Mouse (Mus musculus): ENCODE results near the gene Myo16. TPM values are rescaled to one million over a fixed set of nuclear protein-coding genes. Genes with fewer than 3 reads are reported as not detected.

Gene Myo16
- total and polyA plus RNA-seq, 3 experiments = not detected

DNA sequence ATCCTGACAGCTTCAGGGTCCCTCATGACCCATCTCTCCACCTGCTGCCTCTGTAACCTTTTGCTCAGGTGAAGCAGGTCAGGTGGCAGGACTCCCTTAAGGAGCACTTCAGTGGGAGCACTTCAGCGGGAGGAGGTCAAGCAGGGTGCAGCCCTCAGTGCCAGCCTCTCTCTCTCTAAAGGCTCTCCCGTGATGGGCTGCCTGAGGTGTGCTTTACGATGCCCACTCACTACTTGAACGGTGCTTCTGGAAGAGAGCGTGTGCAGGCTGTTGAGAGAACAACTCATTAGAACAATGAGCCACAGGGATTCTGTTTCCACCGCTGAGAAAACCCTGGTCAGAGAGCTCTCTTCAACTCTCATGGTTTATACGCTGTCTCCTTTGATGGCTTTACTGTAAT, 241.4 kb downstream of the Myo16 start:
- H3K36me3 ChIP-seq (ENCODE audit: control insufficient read depth in 1 of 2, insufficient read depth in 2 of 2, low read length in 2 of 2) = no peaks in the 10 kb centered on the region
- no peak overlapping the region for H3K9ac ChIP-seq (ENCODE audit: control insufficient read depth, low read depth, low read length, poor library complexity, severe bottlenecking)
- DNase-seq (ENCODE audit: low read depth, low spot score) = no peak
- H3K27ac ChIP-seq (ENCODE audit: control insufficient read depth, low read depth, low read length) = no peak overlapping the region
- H3K79me2 ChIP-seq (ENCODE audit: control insufficient read depth, insufficient read depth, low read length, poor library complexity) = no peaks in the 10 kb centered on the region
- no peaks in the 10 kb centered on the region for H3K9me3 ChIP-seq (replicated peaks; ENCODE audit: insufficient read depth, low read length)
- H3K4me1 ChIP-seq (ENCODE audit: control insufficient read depth in 1 of 2, insufficient read depth in 2 of 2, low read length in 2 of 2) = no peaks in the 10 kb centered on the region
- no peak for TF ChIP-seq MAZ (IDR thresholded peaks at IDR 0.05; ENCODE audit: low read depth, low read length)
- TF ChIP-seq POLR2AphosphoS5 (IDR thresholded peaks at IDR 0.05; ENCODE audit: borderline replicate concordance, low read depth, low read length) = no peak
- TF ChIP-seq RAD21 (IDR thresholded peaks at IDR 0.05; ENCODE audit: low read depth, low read length) = no peak
- TF ChIP-seq MEF2A (IDR thresholded peaks at IDR 0.05; ENCODE audit: extremely low read depth, insufficient replicate concordance, low read depth, low read length, poor library complexity, severe bottlenecking) = no peak
- no peak overlapping the region for H3K4me3 ChIP-seq (ENCODE audit: control insufficient read depth in 1 of 2, insufficient read depth in 1 of 2, low read depth in 2 of 2, low read length in 2 of 2)
- H3K27me3 ChIP-seq (ENCODE audit: control insufficient read depth in 1 of 2, insufficient read depth in 2 of 2, low read length in 2 of 2) = no peaks in the 10 kb centered on the region

DNA sequence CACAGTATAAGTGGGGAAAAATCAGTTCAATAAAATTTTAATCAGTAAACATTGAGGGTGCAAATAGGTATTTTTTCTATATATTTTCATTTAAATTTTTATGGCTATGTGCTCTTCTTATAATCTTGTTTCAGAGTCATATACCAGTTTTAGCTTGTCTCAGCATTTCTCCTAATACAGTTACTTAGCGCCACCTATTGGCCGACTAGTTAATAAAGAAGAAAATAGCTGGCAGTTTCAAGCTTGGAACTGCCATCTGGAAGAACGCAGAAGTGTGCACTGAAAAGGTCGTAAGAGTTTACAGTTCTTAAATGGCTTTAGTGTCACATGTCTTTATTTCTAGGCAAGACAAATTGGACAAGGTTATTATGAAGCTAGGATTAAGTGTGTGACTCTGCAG, 248.9 kb downstream of the Myo16 start:
- no peaks in the 10 kb centered on the region for H3K27me3 ChIP-seq (ENCODE audit: control insufficient read depth in 1 of 2, insufficient read depth in 2 of 2, low read length in 2 of 2)
- no peaks in the 10 kb centered on the region for H3K79me2 ChIP-seq (ENCODE audit: control insufficient read depth, insufficient read depth, low read length, poor library complexity)
- H3K9ac ChIP-seq (ENCODE audit: control insufficient read depth, low read depth, low read length, poor library complexity, severe bottlenecking) = no peak overlapping the region
- H3K4me1 ChIP-seq (ENCODE audit: control insufficient read depth in 1 of 2, insufficient read depth in 2 of 2, low read length in 2 of 2) = no peaks in the 10 kb centered on the region
- no peak overlapping the region for H3K27ac ChIP-seq (ENCODE audit: control insufficient read depth, low read depth, low read length)
- DNase-seq (ENCODE audit: low read depth, low spot score) = peak; percentile 60
- TF ChIP-seq EP300 (IDR thresholded peaks at IDR 0.05; ENCODE audit: low read depth in 1 of 2, low read length in 2 of 2) = no peak
- TF ChIP-seq MAFK (IDR thresholded peaks at IDR 0.05; ENCODE audit: borderline replicate concordance, low read depth, low read length) = peak; percentile 100
- no peak for TF ChIP-seq TCF12 (IDR thresholded peaks at IDR 0.05; ENCODE audit: low read depth, low read length)
- TF ChIP-seq SMC3 (IDR thresholded peaks at IDR 0.05; ENCODE audit: low read depth, low read length) = peak; percentile 64
- TF ChIP-seq RAD21 (IDR thresholded peaks at IDR 0.05; ENCODE audit: low read depth, low read length) = peak; percentile 84
- TF ChIP-seq ETS1 (IDR thresholded peaks at IDR 0.05; ENCODE audit: low read depth, low read length) = no peak
- TF ChIP-seq GABPA (IDR thresholded peaks at IDR 0.05; ENCODE audit: low read depth, low read length) = no peak
- no peak for TF ChIP-seq ELF1 (IDR thresholded peaks at IDR 0.05; ENCODE audit: low read depth, low read length)
- TF ChIP-seq E2F4 (IDR thresholded peaks at IDR 0.05; ENCODE audit: borderline replicate concordance, low read depth, low read length) = no peak
- TF ChIP-seq SIN3A (IDR thresholded peaks at IDR 0.05; ENCODE audit: low read length) = no peak
- no peak for TF ChIP-seq MEF2A (IDR thresholded peaks at IDR 0.05; ENCODE audit: extremely low read depth, insufficient replicate concordance, low read depth, low read length, poor library complexity, severe bottlenecking)
- peak; percentile 15 to 71 (median 44); a peak in 4 of 6 replicates for TF ChIP-seq CTCF (IDR thresholded peaks at IDR 0.05 in 2 of 3, conservative IDR thresholded peaks at IDR 0.05 in 1 of 3; ENCODE audit: control insufficient read depth in 1 of 3, insufficient read depth in 1 of 3, low read depth in 2 of 3, low read length in 3 of 3, poor library complexity in 1 of 3, severe bottlenecking in 1 of 3)
- TF ChIP-seq MAX (IDR thresholded peaks at IDR 0.05; ENCODE audit: low read length) = no peak
- TF ChIP-seq ZNF384 (IDR thresholded peaks at IDR 0.05; ENCODE audit: low read depth, low read length) = no peak
- TF ChIP-seq RCOR1 (IDR thresholded peaks at IDR 0.05; ENCODE audit: low read depth, low read length) = no peak
- TF ChIP-seq MYC (IDR thresholded peaks at IDR 0.05; ENCODE audit: low read depth, low read length) = no peak
- TF ChIP-seq CHD2 (IDR thresholded peaks at IDR 0.05; ENCODE audit: low read length) = no peak
- peak; percentile 60 for TF ChIP-seq ZC3H11A (IDR thresholded peaks at IDR 0.05; ENCODE audit: low read depth, low read length)
- H3K4me3 ChIP-seq (ENCODE audit: control insufficient read depth in 1 of 2, insufficient read depth in 1 of 2, low read depth in 2 of 2, low read length in 2 of 2) = no peak overlapping the region
- no peaks in the 10 kb centered on the region for H3K9me3 ChIP-seq (replicated peaks; ENCODE audit: insufficient read depth, low read length)
- H3K36me3 ChIP-seq (ENCODE audit: control insufficient read depth in 1 of 2, insufficient read depth in 2 of 2, low read length in 2 of 2) = no peaks in the 10 kb centered on the region
